ENCODE assay signal across 18 mouse cellular contexts in the genomic region with DNA sequence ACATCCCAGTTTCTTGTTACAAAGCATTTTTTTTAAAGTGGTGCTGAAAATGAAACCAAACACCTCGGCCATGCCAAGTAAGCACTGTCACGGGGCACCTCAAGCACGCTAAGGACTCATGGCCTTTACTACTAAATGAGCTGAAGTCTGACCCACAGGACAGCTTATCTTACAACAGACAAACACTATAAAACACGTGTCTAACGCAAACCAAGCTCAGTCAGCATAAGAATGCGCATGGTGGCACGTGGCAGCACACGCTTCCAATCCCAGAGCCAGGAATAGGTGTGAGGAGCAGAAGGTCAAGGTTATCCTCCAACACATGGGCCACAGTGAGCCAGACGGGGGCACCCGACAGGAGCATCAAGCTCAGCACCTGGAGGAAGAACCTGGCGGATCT. TPM values are rescaled to one million over a fixed set of nuclear protein-coding genes. Genes with fewer than 3 reads are reported as not detected.
DNase-seq lines count a peak whose midpoint lies in the region; ATAC-seq and TF ChIP-seq lines count a peak whose summit lies in the region.
"Had no signal": no experiment of that assay in that cellular context is flagged by ENCODE, and none has a peak within 500 bp of the region (broad histone marks: within the 10 kb centered on the region; RNA-seq: fewer than 3 reads in every experiment).

No protein-coding gene starts in this region.

- no peak overlapping the region for H3K4me2 ChIP-seq in heart, embryonic 12.5 days
- no peak overlapping the region for H3K4me2 ChIP-seq in intestine, embryonic 16.5 days (ENCODE audit: low read depth, low read length)
- H3K4me2 ChIP-seq: heart, embryonic 11.5 days; limb, embryonic 13.5 days; lung, embryonic 14.5 days had no signal

- TF ChIP-seq POLR2A in lung, adult 2 months (IDR thresholded peaks at IDR 0.05; ENCODE audit: borderline replicate concordance, extremely low read depth, low read depth, low read length) = no peak

- whole genome bisulfite sequencing in heart, embryonic 12.5 days = 85% methylated on average over 11 of the region's 11 CpGs
- 76% methylated on average over 11 of the region's 11 CpGs for WGBS in lung, adult 2 months
- WGBS in intestine, embryonic 16.5 days = 76% methylated on average over 11 of the region's 11 CpGs

- H3K36me3 ChIP-seq in heart, embryonic 12.5 days = peaks cover 97% of the 10 kb centered on the region
- peaks cover 55% of the 10 kb centered on the region for H3K36me3 ChIP-seq in intestine, embryonic 16.5 days (ENCODE audit: control insufficient read depth, insufficient read depth, low read length)

- H3K9ac ChIP-seq in heart, embryonic 12.5 days = no peak overlapping the region
- no peak overlapping the region for H3K9ac ChIP-seq in intestine, embryonic 16.5 days (ENCODE audit: low read depth, low read length)
- H3K9ac ChIP-seq: forebrain, postnatal 0 days; limb, embryonic 13.5 days; lung, embryonic 14.5 days had no signal

- H3K27ac ChIP-seq in heart, embryonic 12.5 days (ENCODE audit: poor library complexity, severe bottlenecking) = no peak overlapping the region
- no peak overlapping the region for H3K27ac ChIP-seq in intestine, embryonic 16.5 days (ENCODE audit: low read length)
- H3K27ac ChIP-seq: hindbrain, embryonic 10.5 days; limb, embryonic 13.5 days had no signal

- peak; percentile 48 to 50 for DNase-seq in heart, adult 18-20 months
- peak; percentile 46 for DNase-seq in lung, postnatal 36 days
- DNase-seq in lung, adult 2 months = no peak
- DNase-seq in adrenal gland, postnatal 10 days = peak; percentile 31
- DNase-seq in kidney, postnatal 14 days = no peak
- DNase-seq in embryo, embryonic 11 days = no peak
- DNase-seq: cerebellum, adult 9-10 months; forebrain, postnatal 0 days; gastrocnemius, postnatal 10 days; kidney, postnatal 10 days; lung, embryonic 14.5 days; thymus, postnatal 25 days had no signal

- no peaks in the 10 kb centered on the region for H3K27me3 ChIP-seq in heart, embryonic 12.5 days (replicated peaks)
- no peaks in the 10 kb centered on the region for H3K27me3 ChIP-seq in intestine, embryonic 16.5 days (replicated peaks; ENCODE audit: control insufficient read depth, insufficient read depth, low read length)
- H3K27me3 ChIP-seq: limb, embryonic 13.5 days; megakaryocyte, embryonic 14.5 days had no signal

- H3K4me1 ChIP-seq in heart, embryonic 12.5 days (replicated peaks) = 0 out of 2 replicates have a peak, but pooled peaks cover 2% of the 10 kb centered on the region
- no peaks in the 10 kb centered on the region for H3K4me1 ChIP-seq in lung, adult 2 months (ENCODE audit: control insufficient read depth, insufficient read depth, low read length)
- no peaks in the 10 kb centered on the region for H3K4me1 ChIP-seq in intestine, embryonic 16.5 days (ENCODE audit: control insufficient read depth, insufficient read depth, low read length)
- H3K4me1 ChIP-seq: hindbrain, embryonic 10.5 days; limb, embryonic 13.5 days had no signal

- no peak overlapping the region for H3K4me3 ChIP-seq in heart, embryonic 12.5 days
- no peak overlapping the region for H3K4me3 ChIP-seq in lung, adult 2 months (replicated peaks; ENCODE audit: extremely low read depth, low read depth, low read length)
- H3K4me3 ChIP-seq in intestine, embryonic 16.5 days (ENCODE audit: low read length) = no peak overlapping the region
- H3K4me3 ChIP-seq: hindbrain, embryonic 10.5 days; limb, embryonic 13.5 days; megakaryocyte, embryonic 14.5 days had no signal

- no peaks in the 10 kb centered on the region for H3K9me3 ChIP-seq in heart, embryonic 12.5 days (replicated peaks)
- H3K9me3 ChIP-seq in intestine, embryonic 16.5 days (ENCODE audit: control insufficient read depth, low read length) = no peaks in the 10 kb centered on the region
- H3K9me3 ChIP-seq: hindbrain, embryonic 10.5 days; limb, embryonic 13.5 days; megakaryocyte, embryonic 14.5 days had no signal

- no peak for ATAC-seq in heart, embryonic 12.5 days (ENCODE audit: insufficient number of reproducible peaks, low FRiP score)
- ATAC-seq in intestine, embryonic 16.5 days = peak; percentile 70
- ATAC-seq: forebrain, postnatal 0 days had no signal

- no peak for TF ChIP-seq CTCF in lung, adult 2 months (IDR thresholded peaks at IDR 0.05; ENCODE audit: insufficient read depth, low read length)

RNA-seq across cellular contexts. Expression of gene Cyth1, which starts 17.2 kb away (rescaled TPM):
- 10 to 100 TPM; 54.1 to 63.2 TPM for total RNA-seq in heart, adult 18-20 months (2021)
- polyA plus RNA-seq in heart, embryonic 12.5 days (2016; fragmentation: Nextera tagmentation; extraction: Ambion mirVana) = 20.6 and 21.1 TPM in 2 replicates
- 23.1 and 24.0 TPM in 2 replicates for polyA plus RNA-seq in lung, adult 2 months (2012; rRNA removed)
- total RNA-seq in adrenal gland, postnatal 10 days (2021) = 10 to 100 TPM; 51.0 to 56.2 TPM
- polyA plus RNA-seq in intestine, embryonic 16.5 days (2015; fragmentation: Nextera tagmentation; extraction: Ambion mirVana) = 9.6 and 9.8 TPM in 2 replicates

RNA-seq across cellular contexts. Expression of gene Usp36, which starts 24.4 kb away (rescaled TPM):
- total RNA-seq in heart, adult 18-20 months (2021) = 10 to 100 TPM; 12.3 to 12.4 TPM
- polyA plus RNA-seq in heart, embryonic 12.5 days (2016; fragmentation: Nextera tagmentation; extraction: Ambion mirVana) = 14.8 and 16.2 TPM in 2 replicates
- polyA plus RNA-seq in lung, adult 2 months (2012; rRNA removed) = 18.2 and 19.0 TPM in 2 replicates
- total RNA-seq in adrenal gland, postnatal 10 days (2021) = 10 to 100 TPM; 18.1 to 20.3 TPM
- 15.9 TPM in 2 replicates for polyA plus RNA-seq in intestine, embryonic 16.5 days (2015; fragmentation: Nextera tagmentation; extraction: Ambion mirVana)

Comparison
In these comparisons a context has a peak if more than half of its experiments do, and no peak if none do; other contexts are left out.
1. DNase-seq: peak in heart, adult 18-20 months (2 of 2), lung, postnatal 36 days (single experiment) and adrenal gland, postnatal 10 days (single experiment); none in lung, adult 2 months (single experiment), kidney, postnatal 14 days (single experiment) and embryo, embryonic 11 days (single experiment).